Mouse (Mus musculus): ENCODE results near the gene Abcb1a.
A peak's percentile ranks its signal among the peaks of the same experiment; 100 is the strongest.

Abcb1a gene

GRCm38 (mm10) chr5:8659911-8660737, at the start of gene Abcb1a:
Gene Abcb1a (plus strand): TSS chr5:8660077.
- peak; percentile 4 for DNase-seq (ENCODE audit: low spot score)

- peak; percentile 68 for DNase-seq (ENCODE audit: low spot score)
Measured at GRCm38 (mm10) chr5:8622071-8622595, 37.7 kb upstream of the Abcb1a start.

GRCm38 (mm10) chr5:8622596-8623231, 37.2 kb upstream of the Abcb1a start, which contains the start of gene Rundc3b:
Gene Rundc3b (minus strand): TSS chr5:8622952.
- DNase-seq (ENCODE audit: low spot score): peak; percentile 93

GRCm38 (mm10) chr5:8632901-8633300, 27.0 kb upstream of the Abcb1a start:
- DNase-seq (ENCODE audit: low spot score): no peak

- no peak for DNase-seq (ENCODE audit: low spot score)
Measured at GRCm38 (mm10) chr5:8634489-8634975, 25.3 kb upstream of the Abcb1a start.

- DNase-seq (ENCODE audit: low spot score): no peak
Measured at GRCm38 (mm10) chr5:8648300-8648699, 11.6 kb upstream of the Abcb1a start.

- DNase-seq (ENCODE audit: low spot score): no peak
Measured at GRCm38 (mm10) chr5:8648774-8649173, 11.1 kb upstream of the Abcb1a start.

- DNase-seq (ENCODE audit: low spot score): no peak
Measured at GRCm38 (mm10) chr5:8652085-8652484, 7.8 kb upstream of the Abcb1a start.

- no peak for DNase-seq (ENCODE audit: low spot score)
Measured at GRCm38 (mm10) chr5:8660738-8661151, 868 bp downstream of the Abcb1a start.

GRCm38 (mm10) chr5:8664678-8665077, 4.8 kb downstream of the Abcb1a start:
- no peak for DNase-seq (ENCODE audit: low spot score)

- DNase-seq (ENCODE audit: low spot score): no peak
Measured at GRCm38 (mm10) chr5:8667758-8668474, 8.0 kb downstream of the Abcb1a start.

GRCm38 (mm10) chr5:8669606-8670005, 9.7 kb downstream of the Abcb1a start:
- DNase-seq (ENCODE audit: low spot score): no peak

- DNase-seq (ENCODE audit: low spot score): no peak
Measured at GRCm38 (mm10) chr5:8675262-8675951, 15.5 kb downstream of the Abcb1a start.

- DNase-seq (ENCODE audit: low spot score): no peak
Measured at GRCm38 (mm10) chr5:8675952-8676262, 16.0 kb downstream of the Abcb1a start.

GRCm38 (mm10) chr5:8681166-8681565, 21.3 kb downstream of the Abcb1a start:
- DNase-seq (ENCODE audit: low spot score): no peak

- no peak for DNase-seq (ENCODE audit: low spot score)
Measured at GRCm38 (mm10) chr5:8683686-8684085, 23.8 kb downstream of the Abcb1a start.

GRCm38 (mm10) chr5:8686071-8686470, 26.2 kb downstream of the Abcb1a start:
- DNase-seq (ENCODE audit: low spot score): no peak

- DNase-seq (ENCODE audit: low spot score): no peak
Measured at GRCm38 (mm10) chr5:8687550-8687949, 27.7 kb downstream of the Abcb1a start.

- DNase-seq (ENCODE audit: low spot score): no peak
Measured at GRCm38 (mm10) chr5:8716061-8716460, 56.2 kb downstream of the Abcb1a start.

GRCm38 (mm10) chr5:8719556-8719955, 59.7 kb downstream of the Abcb1a start:
- DNase-seq (ENCODE audit: low spot score): no peak

- no peak for DNase-seq (ENCODE audit: low spot score)
Measured at GRCm38 (mm10) chr5:8722224-8722623, 62.3 kb downstream of the Abcb1a start.

- DNase-seq (ENCODE audit: low spot score): no peak
Measured at GRCm38 (mm10) chr5:8722867-8723266, 63.0 kb downstream of the Abcb1a start.

Measured in testis, postnatal 14 days (tissue).